Mouse (Mus musculus) liver, embryonic 12.5 days (tissue): ENCODE results near the gene Ski. TPM values are rescaled to one million over a fixed set of nuclear protein-coding genes. Genes with fewer than 3 reads are reported as not detected.

ENCODE experiments used
- ATAC-seq: fragments of 200-750 bp; cut with Nextera tagmentation; 2 replicates; pipeline ENCODE4 v1.8.0; 2017; ENCODE audit warnings: moderate number of reproducible peaks, mild to moderate bottlenecking, moderate library complexity
- H3K27ac ChIP-seq: fragments of 300-500 bp; sonication (generic); 2 replicates; pipeline ENCODE4 v1.5.1; 2016; ENCODE audit warnings: mild to moderate bottlenecking
- H3K27me3 ChIP-seq: fragments of 300-500 bp; sonication (generic); replicated peaks from 2 replicates; pipeline ENCODE4 v1.6.1; 2016; ENCODE audit warnings: mild to moderate bottlenecking, moderate library complexity
- H3K36me3 ChIP-seq: fragments of 300-500 bp; sonication (generic); 2 replicates; pipeline ENCODE4 v1.6.1; 2016; ENCODE audit warnings: mild to moderate bottlenecking, moderate library complexity
- H3K4me1 ChIP-seq: fragments of 300-500 bp; sonication (generic); 2 replicates; pipeline ENCODE4 v1.6.1; 2016
- H3K4me2 ChIP-seq: fragments of 300-500 bp; sonication (generic); 2 replicates; pipeline ENCODE4 v1.6.1; 2016; ENCODE audit warnings: mild to moderate bottlenecking, moderate library complexity
- H3K4me3 ChIP-seq: fragments of 300-500 bp; sonication (generic); 2 replicates; pipeline ENCODE4 v1.5.1; 2016; ENCODE audit warnings: mild to moderate bottlenecking, moderate library complexity
- H3K9ac ChIP-seq: fragments of 300-500 bp; sonication (generic); 2 replicates; pipeline ENCODE4 v1.6.1; 2016; ENCODE audit warnings: mild to moderate bottlenecking, moderate library complexity
- H3K9me3 ChIP-seq: fragments of 300-500 bp; sonication (generic); replicated peaks from 2 replicates; pipeline ENCODE4 v1.6.1; 2016; ENCODE audit warnings: mild to moderate bottlenecking, moderate library complexity
- WGBS: fragments of 180-500 bp; shearing (Covaris S2); methylation state at CpG from one replicate; pipeline ENCODE4 v1.1.7; 2016; ENCODE audit not compliant: insufficient replicate concordance; 5-methylcytosine and 5-hydroxymethylcytosine counted together
- polyA plus RNA-seq: library from polyadenylated mRNA; unstranded; fragments of >200 nt; fragmentation: Nextera tagmentation; extraction: Ambion mirVana; gene quantifications from 2 replicates; pipeline ENCODE4 v1.2.1, GENCODE M21; 2016

Gene Ski
- polyA plus RNA-seq, 1 experiment from 2014 or later = 3.5 TPM

GRCm38 (mm10) chr4:155140795-155141265 lies 81.6 kb downstream of the Ski start:
- Histone ChIP-seq H3K9ac (no peak overlapping the region), H3K4me1 (peaks cover 22% of the 10 kb centered on the region), H3K36me3 (no peaks in the 10 kb centered on the region), H3K27me3 (no peaks in the 10 kb centered on the region), H3K9me3 (no peaks in the 10 kb centered on the region), H3K4me2 (no peak overlapping the region), H3K4me3 (no peak overlapping the region), H3K27ac (no peak overlapping the region)
- no peak for ATAC-seq
- 46% methylated on average over 12 of the region's 12 CpGs for WGBS

- H3K27ac ChIP-seq = no peak overlapping the region
- no peaks in the 10 kb centered on the region for H3K36me3 ChIP-seq
- H3K4me2 ChIP-seq = no peak overlapping the region
- no peaks in the 10 kb centered on the region for H3K27me3 ChIP-seq
- no peak overlapping the region for H3K9ac ChIP-seq
- H3K4me1 ChIP-seq = peaks cover 23% of the 10 kb centered on the region
- H3K4me3 ChIP-seq = no peak overlapping the region
- ATAC-seq = no peak
- 47% methylated on average over 2 of the region's 2 CpGs for WGBS
- H3K9me3 ChIP-seq = no peaks in the 10 kb centered on the region
Observed at GRCm38 (mm10) chr4:155140150-155140549, 82.2 kb downstream of the Ski start.

GRCm38 (mm10) chr4:155139281-155140045 lies 82.9 kb downstream of the Ski start:
- H3K4me3 ChIP-seq = no peak overlapping the region
- no peaks in the 10 kb centered on the region for H3K27me3 ChIP-seq
- WGBS = 64% methylated on average over 12 of the region's 12 CpGs
- no peak for ATAC-seq
- peaks cover 23% of the 10 kb centered on the region for H3K4me1 ChIP-seq
- H3K9me3 ChIP-seq = no peaks in the 10 kb centered on the region
- no peaks in the 10 kb centered on the region for H3K36me3 ChIP-seq
- H3K9ac ChIP-seq = no peak overlapping the region
- no peak overlapping the region for H3K27ac ChIP-seq
- no peak overlapping the region for H3K4me2 ChIP-seq

- H3K36me3 ChIP-seq = no peaks in the 10 kb centered on the region
- H3K4me1 ChIP-seq = peaks cover 23% of the 10 kb centered on the region
- no peak overlapping the region for H3K4me3 ChIP-seq
- peaks cover 3% of the 10 kb centered on the region; the same call in 1 of the 2 replicates for H3K27me3 ChIP-seq
- no peak overlapping the region for H3K9ac ChIP-seq
- no peak for ATAC-seq
- no peaks in the 10 kb centered on the region for H3K9me3 ChIP-seq
- no peak overlapping the region for H3K4me2 ChIP-seq
- H3K27ac ChIP-seq = no peak overlapping the region
- 65% methylated on average over 8 of the region's 8 CpGs for WGBS
Observed at GRCm38 (mm10) chr4:155138451-155138850, 83.9 kb downstream of the Ski start.

GRCm38 (mm10) chr4:155137891-155138290 lies 84.5 kb downstream of the Ski start:
- Histone ChIP-seq H3K4me3 (no peak overlapping the region), H3K4me2 (no peak overlapping the region), H3K27ac (no peak overlapping the region), H3K36me3 (no peaks in the 10 kb centered on the region), H3K27me3 (peaks cover 3% of the 10 kb centered on the region; the same call in 1 of the 2 replicates), H3K9ac (no peak overlapping the region), H3K9me3 (no peaks in the 10 kb centered on the region), H3K4me1 (peaks cover 23% of the 10 kb centered on the region)
- no peak for ATAC-seq
- 79% methylated on average over 7 of the region's 7 CpGs for WGBS

GRCm38 (mm10) chr4:155135909-155136585 lies 86.3 kb downstream of the Ski start:
- Histone ChIP-seq H3K9ac (no peak overlapping the region), H3K9me3 (no peaks in the 10 kb centered on the region), H3K36me3 (no peaks in the 10 kb centered on the region), H3K27ac (no peak overlapping the region), H3K27me3 (peaks cover 7% of the 10 kb centered on the region; the same call in 1 of the 2 replicates), H3K4me2 (no peak overlapping the region), H3K4me1 (peaks cover 23% of the 10 kb centered on the region), H3K4me3 (no peak overlapping the region)
- 66% methylated on average over 5 of the region's 5 CpGs for WGBS
- no peak for ATAC-seq

- Histone ChIP-seq H3K9me3 (no peaks in the 10 kb centered on the region), H3K4me1 (peaks cover 14% of the 10 kb centered on the region; the same call in 1 of the 2 replicates), H3K27ac (no peak overlapping the region), H3K36me3 (no peaks in the 10 kb centered on the region), H3K4me3 (no peak overlapping the region), H3K9ac (no peak overlapping the region), H3K4me2 (no peak overlapping the region), H3K27me3 (peaks cover 7% of the 10 kb centered on the region; the same call in 1 of the 2 replicates)
- ATAC-seq = no peak
- WGBS = 68% methylated on average over 7 of the region's 7 CpGs
Observed at GRCm38 (mm10) chr4:155134686-155135172, 87.7 kb downstream of the Ski start.

GRCm38 (mm10) chr4:155133658-155134417 lies 88.6 kb downstream of the Ski start:
- Histone ChIP-seq H3K36me3 (no peaks in the 10 kb centered on the region), H3K9me3 (no peaks in the 10 kb centered on the region), H3K4me1 (peaks cover 9% of the 10 kb centered on the region; the same call in 1 of the 2 replicates), H3K27me3 (peaks cover 7% of the 10 kb centered on the region; the same call in 1 of the 2 replicates), H3K4me2 (no peak overlapping the region), H3K27ac (no peak overlapping the region), H3K9ac (no peak overlapping the region), H3K4me3 (no peak overlapping the region)
- 65% methylated on average over 20 of the region's 20 CpGs for WGBS
- no peak for ATAC-seq

GRCm38 (mm10) chr4:155133188-155133587 lies 89.2 kb downstream of the Ski start:
- Histone ChIP-seq H3K36me3 (no peaks in the 10 kb centered on the region), H3K9ac (no peak overlapping the region), H3K4me1 (peaks cover 8% of the 10 kb centered on the region; the same call in 1 of the 2 replicates), H3K9me3 (no peaks in the 10 kb centered on the region), H3K4me2 (no peak overlapping the region), H3K27me3 (peaks cover 7% of the 10 kb centered on the region; the same call in 1 of the 2 replicates), H3K27ac (no peak overlapping the region), H3K4me3 (no peak overlapping the region)
- WGBS = 21% methylated on average over 3 of the region's 3 CpGs
- no peak for ATAC-seq

GRCm38 (mm10) chr4:155130616-155131015 lies 91.8 kb downstream of the Ski start:
- 65% methylated on average over 7 of the region's 7 CpGs for WGBS
- peaks cover 3% of the 10 kb centered on the region for H3K4me1 ChIP-seq

GRCm38 (mm10) chr4:155129996-155130395 lies 92.4 kb downstream of the Ski start:
- H3K9ac ChIP-seq = no peak overlapping the region
- no peak overlapping the region for H3K27ac ChIP-seq
- H3K4me2 ChIP-seq = no peak overlapping the region
- H3K27me3 ChIP-seq = peaks cover 7% of the 10 kb centered on the region; the same call in 1 of the 2 replicates
- no peaks in the 10 kb centered on the region for H3K36me3 ChIP-seq
- peaks cover 9% of the 10 kb centered on the region for H3K4me1 ChIP-seq
- no peak for ATAC-seq
- no peaks in the 10 kb centered on the region for H3K9me3 ChIP-seq
- H3K4me3 ChIP-seq = no peak overlapping the region
- WGBS = 75% methylated on average over 14 of the region's 14 CpGs

More at GRCm38 (mm10) chr4:155130616-155131015, 91.8 kb downstream of the Ski start:
- Histone ChIP-seq H3K36me3 (no peaks in the 10 kb centered on the region), H3K27me3 (peaks cover 7% of the 10 kb centered on the region; the same call in 1 of the 2 replicates), H3K9ac (no peak overlapping the region), H3K9me3 (no peaks in the 10 kb centered on the region), H3K4me3 (no peak overlapping the region), H3K27ac (no peak overlapping the region), H3K4me2 (no peak overlapping the region)
- ATAC-seq = no peak
